Mouse (Mus musculus): ENCODE measurements around the gene Dnah14.

Gene Dnah14

DNA sequence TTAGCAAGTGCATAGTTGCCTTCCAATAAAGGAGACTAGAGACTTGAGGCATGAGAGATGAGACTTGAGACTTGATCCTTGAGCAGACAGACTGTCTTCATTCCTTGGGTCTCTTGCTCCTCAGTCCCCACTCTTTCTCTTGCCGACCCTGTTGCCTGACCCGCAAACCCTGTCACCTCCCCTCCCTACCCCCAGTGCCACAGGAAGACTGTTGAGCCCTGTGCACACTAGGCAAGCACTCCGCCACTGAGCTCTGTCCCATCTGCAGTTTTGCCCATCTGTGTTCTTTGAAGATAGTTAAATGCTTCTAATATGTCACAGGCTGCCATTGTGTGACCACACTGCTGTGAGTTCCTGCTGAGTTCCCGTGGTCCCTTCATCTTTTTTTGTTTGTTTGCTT, 23.0 kb downstream of the Dnah14 start:
- no peak for DNase-seq (ENCODE audit: low read depth)

DNA sequence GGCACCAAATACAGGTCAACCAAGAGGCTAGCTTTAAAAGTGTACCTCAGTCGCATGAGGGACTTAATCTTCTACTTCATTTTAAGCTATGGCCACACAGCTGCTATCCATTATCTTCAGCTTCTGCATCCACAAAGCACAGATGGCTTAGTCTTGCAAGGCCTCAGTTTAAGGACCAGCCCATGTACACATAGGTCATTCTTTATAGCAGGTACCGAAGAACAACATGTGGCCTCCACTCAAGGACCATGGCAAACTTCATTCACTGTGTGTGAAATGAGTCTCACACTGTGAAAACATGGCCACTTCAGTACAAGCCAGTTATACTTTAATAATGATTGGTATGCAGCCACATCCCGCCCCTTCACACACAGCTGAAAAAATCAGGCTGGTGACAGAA, 34.8 kb downstream of the Dnah14 start:
- no peak for DNase-seq (ENCODE audit: low read depth)

DNA sequence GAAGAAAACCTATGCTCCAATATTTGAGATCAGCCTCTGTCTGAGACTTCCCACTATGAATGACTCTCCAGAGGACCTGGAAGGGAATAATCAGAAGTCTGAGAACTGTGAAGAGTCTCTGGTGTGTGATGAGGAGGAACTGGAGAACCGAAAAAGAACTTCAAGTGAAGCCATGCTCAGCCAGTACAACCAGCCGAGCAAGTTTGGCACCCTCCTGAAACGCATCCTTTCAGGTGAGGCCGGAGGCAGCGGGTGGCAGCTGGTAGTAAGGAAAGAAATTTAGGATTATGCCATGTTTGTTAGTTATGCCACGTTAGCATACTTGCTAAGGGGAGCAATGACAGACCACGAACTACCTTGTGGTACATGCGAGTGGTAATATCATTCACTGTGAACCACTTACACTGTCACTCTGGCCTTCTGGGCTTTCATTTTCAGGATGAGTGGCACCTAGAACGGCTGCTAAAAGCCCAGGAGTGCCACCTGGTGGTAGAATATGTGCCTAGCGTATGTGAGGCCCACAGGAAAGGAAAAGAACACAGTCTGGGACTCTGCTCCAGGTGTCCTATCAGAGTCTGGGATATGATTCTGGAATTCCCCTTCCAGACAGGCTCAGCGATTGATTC, 39.6 kb downstream of the Dnah14 start:
- DNase-seq (ENCODE audit: low read depth) = peak; percentile 88

DNA sequence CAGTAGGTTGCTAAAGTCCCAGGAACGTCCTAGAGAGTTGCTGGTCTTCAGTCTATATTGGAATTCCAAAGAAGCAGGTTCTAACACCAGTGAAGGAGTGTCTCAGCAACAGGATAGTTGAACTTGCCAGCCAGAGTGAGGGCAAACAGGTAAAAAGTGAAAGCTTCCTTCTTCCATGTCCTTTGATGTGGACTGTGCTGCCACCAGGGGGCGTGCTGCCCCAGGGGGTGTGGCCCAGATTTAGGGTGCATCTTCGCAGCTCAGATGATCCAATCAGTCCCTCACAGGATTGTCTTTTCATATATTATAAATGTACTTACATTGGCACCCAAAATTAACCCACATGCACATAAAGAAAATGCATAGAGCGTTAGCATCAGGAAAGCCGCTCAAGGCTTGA, 41.0 kb downstream of the Dnah14 start:
- DNase-seq (ENCODE audit: low read depth) = peak; percentile 66

- DNase-seq (ENCODE audit: low read depth) = no peak
These were observed 46.9 kb downstream of the Dnah14 start for GRCm38 (mm10) chr1:181623149-181623680.

DNA sequence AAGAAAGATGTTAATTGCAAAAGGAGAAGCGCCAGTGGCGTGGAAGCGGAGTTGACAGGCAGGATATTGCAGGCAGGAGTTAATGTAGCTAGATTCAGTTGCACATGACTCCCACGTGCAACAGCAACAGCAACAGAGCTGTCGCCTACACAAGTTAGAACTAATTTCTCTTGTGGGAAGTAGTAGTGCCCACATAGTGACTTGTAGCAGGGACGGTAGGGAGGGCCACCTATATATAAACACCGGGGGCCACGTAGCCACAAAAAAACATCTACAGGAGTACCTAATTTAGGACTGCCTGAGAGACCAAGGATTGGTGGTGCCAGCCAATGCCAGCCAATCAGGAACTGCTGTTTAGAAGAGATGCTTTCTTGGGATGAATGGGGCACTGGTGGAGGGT, 48.5 kb downstream of the Dnah14 start:
- DNase-seq (ENCODE audit: low read depth) = no peak

DNA sequence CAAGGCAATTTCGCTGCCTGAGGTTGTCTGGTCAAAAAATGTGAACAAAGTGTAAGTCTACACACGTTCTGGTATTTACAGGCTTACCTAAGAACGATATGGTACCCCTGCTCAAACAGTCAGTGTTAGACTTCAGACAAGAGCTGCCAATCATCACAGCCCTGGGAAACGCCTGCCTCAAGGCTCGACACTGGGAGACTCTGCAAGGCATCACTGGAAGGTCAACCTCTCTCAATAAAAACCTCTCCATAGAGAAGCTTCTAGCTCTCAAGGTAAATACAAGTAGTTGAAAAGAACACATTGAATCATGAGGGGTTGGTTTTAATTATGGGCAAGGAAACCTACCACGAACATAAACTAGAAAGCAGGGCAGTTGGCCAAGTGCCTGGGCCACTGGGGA, 51.9 kb downstream of the Dnah14 start:
- no peak for DNase-seq (ENCODE audit: low read depth)

DNA sequence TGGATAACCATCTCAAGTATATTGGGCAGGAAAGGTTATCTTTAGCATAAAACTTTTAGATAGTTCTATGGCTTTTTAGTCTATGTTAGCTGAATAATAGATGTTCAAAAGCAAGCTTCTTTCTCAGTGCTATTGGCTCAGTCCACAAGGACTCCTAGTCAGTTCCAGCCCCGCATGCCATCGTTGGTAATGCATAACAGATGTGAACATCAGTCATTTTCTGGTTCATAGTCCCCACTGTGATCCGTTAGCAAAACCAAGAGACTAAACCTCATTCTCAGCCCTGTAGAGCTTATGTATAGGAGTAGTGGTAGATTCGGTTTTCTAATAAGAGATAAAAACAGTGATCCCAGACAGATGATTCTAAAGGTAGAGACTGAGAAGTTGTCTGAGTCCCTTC, 55.0 kb downstream of the Dnah14 start:
- no peak for DNase-seq (ENCODE audit: low read depth)

GRCm38 (mm10) chr1:181637997-181638713, 61.8 kb downstream of the Dnah14 start:
- no peak for DNase-seq (ENCODE audit: low read depth)

DNA sequence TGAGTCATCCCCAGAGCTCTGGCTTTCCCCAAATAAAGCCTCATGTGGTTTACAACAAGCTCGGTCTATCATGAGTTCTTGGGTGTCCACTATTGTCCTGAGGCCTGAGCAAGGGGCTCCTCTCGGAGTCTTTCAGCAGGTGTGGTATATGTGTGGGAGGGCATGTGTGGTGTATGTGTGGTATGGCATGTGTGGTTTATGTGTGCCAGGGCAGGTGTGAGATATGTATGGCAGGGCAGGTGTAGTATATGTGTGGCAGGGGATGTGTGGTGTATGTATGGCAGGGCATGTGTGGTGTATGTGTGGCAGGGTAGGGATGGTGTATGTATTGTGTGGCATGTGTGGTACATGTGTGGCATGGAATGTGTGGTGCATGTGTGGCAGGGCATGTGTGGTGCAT, 64.0 kb downstream of the Dnah14 start:
- DNase-seq (ENCODE audit: low read depth) = no peak

- DNase-seq (ENCODE audit: low read depth) = peak; percentile 3
These were observed 71.1 kb downstream of the Dnah14 start for GRCm38 (mm10) chr1:181647467-181647866.

DNA sequence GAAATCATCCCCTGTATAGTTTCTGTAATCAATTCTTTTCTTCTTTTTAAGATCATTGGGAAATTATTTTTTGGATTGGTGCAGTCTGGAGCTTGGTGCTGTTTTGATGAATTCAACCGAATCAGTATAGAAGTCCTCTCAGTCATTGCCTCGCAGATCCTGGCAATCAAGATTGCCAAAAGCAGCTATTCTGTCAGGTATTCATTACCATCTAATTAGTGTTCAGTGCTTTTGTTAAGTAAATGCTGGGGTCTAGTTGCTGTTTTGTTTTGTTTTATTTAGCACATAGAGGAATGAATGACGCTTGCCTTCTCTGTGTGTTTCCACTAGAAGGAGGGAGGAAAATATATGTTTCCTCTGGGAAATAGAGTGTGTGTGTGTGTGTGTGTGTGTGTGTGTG, 77.1 kb downstream of the Dnah14 start:
- DNase-seq (ENCODE audit: low read depth) = no peak

- no peak for DNase-seq (ENCODE audit: low read depth)
These were observed 80.1 kb downstream of the Dnah14 start for GRCm38 (mm10) chr1:181656421-181656820.

- no peak for DNase-seq (ENCODE audit: low read depth)
These were observed 90.4 kb downstream of the Dnah14 start for GRCm38 (mm10) chr1:181666801-181667200.

GRCm38 (mm10) chr1:181694729-181695498, 118.6 kb downstream of the Dnah14 start:
- DNase-seq (ENCODE audit: low read depth) = no peak

- DNase-seq (ENCODE audit: low read depth) = peak; percentile 44
These were observed 152.3 kb downstream of the Dnah14 start for GRCm38 (mm10) chr1:181728707-181729106.

- no peak for DNase-seq (ENCODE audit: low read depth)
These were observed 157.2 kb downstream of the Dnah14 start for GRCm38 (mm10) chr1:181733517-181733916.

DNA sequence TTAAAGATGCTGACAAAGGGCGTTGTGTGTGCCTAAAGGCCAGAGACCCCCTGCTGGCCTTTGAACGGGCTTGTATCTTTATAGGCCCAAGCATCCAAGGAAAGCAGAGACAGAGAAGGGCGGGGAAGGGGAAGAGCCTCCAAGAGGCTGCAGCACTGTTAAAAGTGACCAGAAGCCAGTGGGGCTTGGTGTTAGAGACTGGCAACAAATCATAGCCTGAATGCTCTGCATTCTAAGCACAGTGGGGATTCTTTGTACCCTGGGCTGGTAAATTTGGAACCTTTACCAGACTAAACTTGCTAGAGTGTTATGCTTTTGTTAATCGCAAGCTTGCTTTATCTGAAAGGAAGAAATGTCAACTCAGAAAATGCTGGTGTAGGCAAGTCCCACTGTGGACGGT, 163.9 kb downstream of the Dnah14 start:
- DNase-seq (ENCODE audit: low read depth) = no peak

DNA sequence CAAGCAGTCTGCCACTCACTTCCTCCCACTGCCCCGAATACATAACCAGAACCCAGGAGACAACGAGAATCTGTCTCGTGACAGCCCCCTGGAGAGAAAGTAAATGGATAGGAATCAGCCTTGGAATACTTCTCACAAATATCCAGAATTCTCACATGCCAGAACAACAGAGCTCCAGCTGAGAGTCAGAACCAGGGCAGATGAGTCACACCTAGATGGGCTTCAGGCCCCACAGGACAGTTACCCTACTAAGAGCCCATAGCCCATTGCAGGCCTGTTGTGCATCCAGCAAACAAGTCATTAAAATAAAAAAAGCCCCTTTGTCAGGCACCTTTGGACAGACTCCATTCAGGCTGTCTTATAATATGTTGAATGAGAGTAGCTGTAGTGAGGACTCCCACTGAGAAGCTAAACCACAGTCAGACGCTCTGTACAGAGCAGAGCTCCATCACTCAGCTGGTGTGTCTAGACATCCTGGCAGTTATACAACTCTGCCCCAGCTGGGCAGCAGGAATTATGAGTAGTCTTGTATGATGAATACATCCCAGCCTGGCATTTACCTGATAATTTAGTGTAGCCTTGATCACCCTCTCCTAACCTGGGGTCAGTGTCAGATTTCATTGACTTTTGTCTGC, 166.0 kb downstream of the Dnah14 start:
- no peak for DNase-seq (ENCODE audit: low read depth)

- peak; percentile 17 for DNase-seq (ENCODE audit: low read depth)
These were observed 193.0 kb downstream of the Dnah14 start for GRCm38 (mm10) chr1:181769392-181769791.

DNA sequence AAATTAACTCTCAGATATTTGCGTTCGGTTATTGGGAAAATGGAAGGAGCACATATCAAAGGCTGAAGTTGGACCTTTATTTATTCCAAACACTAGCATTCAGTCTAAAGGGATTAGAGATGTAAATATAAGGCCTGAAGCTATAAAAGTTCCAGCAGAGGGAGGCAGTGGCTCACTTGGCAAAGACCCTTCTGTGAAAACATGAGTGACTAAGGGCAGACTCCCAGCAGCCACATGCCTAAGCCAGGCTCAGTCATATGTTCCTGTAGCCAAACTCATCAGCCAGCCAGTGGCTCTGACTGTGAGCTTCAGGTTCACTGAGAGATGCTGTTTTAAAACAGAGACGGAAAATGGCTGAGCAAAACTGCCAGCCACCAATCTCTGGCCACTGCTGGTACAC, 195.5 kb downstream of the Dnah14 start:
- DNase-seq (ENCODE audit: low read depth) = no peak

DNA sequence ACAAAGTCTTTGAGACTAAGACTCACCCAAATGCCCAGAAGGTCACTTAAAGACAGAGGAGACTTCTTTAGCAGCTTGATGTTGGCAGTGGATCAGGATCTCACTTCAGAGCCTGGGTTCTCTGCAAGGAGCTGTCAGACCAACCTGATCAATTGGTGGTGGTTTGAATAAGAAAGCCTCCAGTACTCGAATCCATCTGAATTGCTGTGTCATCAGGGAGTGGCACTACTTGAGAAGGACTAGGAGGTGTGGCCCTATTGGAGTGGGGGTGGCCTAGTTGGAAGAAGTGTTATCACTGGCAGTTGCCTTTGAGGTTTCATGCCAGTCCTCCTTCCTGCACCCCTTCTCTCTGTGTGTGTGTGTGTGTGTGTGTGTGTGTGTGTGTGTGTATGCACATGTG, 200.2 kb downstream of the Dnah14 start:
- no peak for DNase-seq (ENCODE audit: low read depth)
